In genomic region chr6:24504141-24504540, GRCm38 (mm10) we compare ENCODE assay signal across 26 mouse cellular contexts. TPM values are rescaled to one million over a fixed set of nuclear protein-coding genes. Genes with fewer than 3 reads are reported as not detected.
DNase-seq lines count a peak whose midpoint lies in the region; ATAC-seq and TF ChIP-seq lines count a peak whose summit lies in the region.
"Had no signal": no experiment of that assay in that cellular context is flagged by ENCODE, and none has a peak within 500 bp of the region (broad histone marks: within the 10 kb centered on the region; RNA-seq: fewer than 3 reads in every experiment).

No protein-coding gene starts in this region.

- 40% methylated on average over 2 of the region's 2 CpGs for WGBS in hindbrain, postnatal 0 days
- 83% methylated on average over 2 of the region's 2 CpGs for WGBS in hindbrain, embryonic 13.5 days
- WGBS in midbrain, embryonic 14.5 days, result 77% methylated on average over 2 of the region's 2 CpGs
- 84% methylated on average over 2 of the region's 2 CpGs for WGBS in midbrain, embryonic 11.5 days

- no peaks in the 10 kb centered on the region for H3K36me3 ChIP-seq in hindbrain, postnatal 0 days (ENCODE audit: insufficient read depth, low read length)
- H3K36me3 ChIP-seq in hindbrain, embryonic 13.5 days, result no peaks in the 10 kb centered on the region
- no peaks in the 10 kb centered on the region for H3K36me3 ChIP-seq in midbrain, embryonic 14.5 days (ENCODE audit: control insufficient read depth, insufficient read depth, low read length)
- no peaks in the 10 kb centered on the region for H3K36me3 ChIP-seq in midbrain, embryonic 11.5 days (ENCODE audit: control insufficient read depth, insufficient read depth, low read length)
- H3K36me3 ChIP-seq: embryonic facial prominence, embryonic 10.5 days; embryonic facial prominence, embryonic 13.5 days; hindbrain, embryonic 15.5 days; intestine, embryonic 15.5 days had no signal

- H3K4me3 ChIP-seq in hindbrain, postnatal 0 days (ENCODE audit: low read length), result no peak overlapping the region
- no peak overlapping the region for H3K4me3 ChIP-seq in hindbrain, embryonic 13.5 days
- no peak overlapping the region for H3K4me3 ChIP-seq in midbrain, embryonic 14.5 days (replicated peaks; ENCODE audit: low read depth, low read length)
- no peak overlapping the region for H3K4me3 ChIP-seq in midbrain, embryonic 11.5 days (ENCODE audit: low read depth, low read length)
- H3K4me3 ChIP-seq: embryonic facial prominence, embryonic 10.5 days; embryonic facial prominence, embryonic 13.5 days; erythroblast, embryonic 14.5 days; forebrain, embryonic 13.5 days; gastrocnemius, adult 2 months; hindbrain, embryonic 15.5 days; intestine, embryonic 15.5 days had no signal

- no peak for ATAC-seq in hindbrain, postnatal 0 days
- no peak for ATAC-seq in hindbrain, embryonic 13.5 days (ENCODE audit: low FRiP score)
- ATAC-seq in midbrain, embryonic 14.5 days (ENCODE audit: low FRiP score, low TSS enrichment), result no peak
- ATAC-seq in midbrain, embryonic 11.5 days (ENCODE audit: low FRiP score), result no peak
- ATAC-seq: activated CD4-positive, CD25-positive, alpha-beta regulatory T cell, adult 4 months; forebrain, embryonic 13.5 days; forebrain, postnatal 0 days; intestine, embryonic 15.5 days had no signal

- peak; percentile 18 to 24 for DNase-seq in cerebellum, postnatal 10 days
- no peak for DNase-seq in cerebellum, postnatal 36 days
- DNase-seq in hindbrain, postnatal 0 days (ENCODE audit: low spot score), result peak; percentile 45
- DNase-seq in midbrain, embryonic 14.5 days, result peak; percentile 21
- DNase-seq in midbrain, embryonic 11.5 days (ENCODE audit: low spot score, missing footprints), result no peak
- DNase-seq: adrenal gland, adult 8-10 months; adrenal gland, postnatal 25 days; cerebellum, adult 18-20 months; cerebellum, adult 9-10 months; cerebellum, postnatal 25 days; embryo, embryonic 11 days; forebrain, postnatal 0 days; gastrocnemius, adult 2 months; gastrocnemius, postnatal 14 days; heart, adult 11 months had no signal

- H3K4me2 ChIP-seq in hindbrain, postnatal 0 days (ENCODE audit: low read depth, low read length), result no peak overlapping the region
- no peak overlapping the region for H3K4me2 ChIP-seq in hindbrain, embryonic 13.5 days
- H3K4me2 ChIP-seq in midbrain, embryonic 14.5 days (ENCODE audit: low read length), result no peak overlapping the region
- H3K4me2 ChIP-seq in midbrain, embryonic 11.5 days, result no peak overlapping the region
- H3K4me2 ChIP-seq: embryonic facial prominence, embryonic 13.5 days; forebrain, embryonic 13.5 days; heart, embryonic 11.5 days; hindbrain, embryonic 15.5 days; intestine, embryonic 15.5 days had no signal

- no peaks in the 10 kb centered on the region for H3K9me3 ChIP-seq in hindbrain, postnatal 0 days (ENCODE audit: low read length)
- H3K9me3 ChIP-seq in hindbrain, embryonic 13.5 days, result no peaks in the 10 kb centered on the region
- H3K9me3 ChIP-seq in midbrain, embryonic 14.5 days (ENCODE audit: control insufficient read depth, low read length), result no peaks in the 10 kb centered on the region
- no peaks in the 10 kb centered on the region for H3K9me3 ChIP-seq in midbrain, embryonic 11.5 days (ENCODE audit: control insufficient read depth, low read length)
- H3K9me3 ChIP-seq: embryonic facial prominence, embryonic 10.5 days; embryonic facial prominence, embryonic 13.5 days; forebrain, embryonic 13.5 days; hindbrain, embryonic 15.5 days; intestine, embryonic 15.5 days had no signal

- no peak for TF ChIP-seq CTCF in hindbrain, postnatal 0 days (IDR thresholded peaks at IDR 0.05; ENCODE audit: low read depth)

- no peaks in the 10 kb centered on the region for H3K27me3 ChIP-seq in hindbrain, postnatal 0 days (ENCODE audit: insufficient read depth, low read length)
- no peaks in the 10 kb centered on the region for H3K27me3 ChIP-seq in hindbrain, embryonic 13.5 days
- no peaks in the 10 kb centered on the region for H3K27me3 ChIP-seq in midbrain, embryonic 14.5 days (ENCODE audit: control insufficient read depth, insufficient read depth, low read length)
- H3K27me3 ChIP-seq in midbrain, embryonic 11.5 days (ENCODE audit: control insufficient read depth, insufficient read depth, low read length), result no peaks in the 10 kb centered on the region
- H3K27me3 ChIP-seq: embryonic facial prominence, embryonic 13.5 days; forebrain, embryonic 13.5 days; hindbrain, embryonic 15.5 days; intestine, embryonic 15.5 days had no signal

- no peak overlapping the region for H3K9ac ChIP-seq in hindbrain, postnatal 0 days (replicated peaks; ENCODE audit: low read length)
- H3K9ac ChIP-seq in hindbrain, embryonic 13.5 days, result no peak overlapping the region
- no peak overlapping the region for H3K9ac ChIP-seq in midbrain, embryonic 14.5 days (replicated peaks; ENCODE audit: low read length)
- no peak overlapping the region for H3K9ac ChIP-seq in midbrain, embryonic 11.5 days (ENCODE audit: low read length)
- H3K9ac ChIP-seq: embryonic facial prominence, embryonic 13.5 days; forebrain, embryonic 13.5 days; forebrain, postnatal 0 days; hindbrain, embryonic 15.5 days; intestine, embryonic 15.5 days had no signal

- no peak overlapping the region for H3K27ac ChIP-seq in hindbrain, postnatal 0 days
- H3K27ac ChIP-seq in hindbrain, embryonic 13.5 days, result no peak overlapping the region
- no peak overlapping the region for H3K27ac ChIP-seq in midbrain, embryonic 14.5 days (replicated peaks; ENCODE audit: low read depth, low read length)
- no peak overlapping the region for H3K27ac ChIP-seq in midbrain, embryonic 11.5 days (ENCODE audit: low read depth, low read length)
- H3K27ac ChIP-seq: embryonic facial prominence, embryonic 10.5 days; embryonic facial prominence, embryonic 13.5 days; forebrain, embryonic 13.5 days; gastrocnemius, adult 2 months; hindbrain, embryonic 15.5 days; intestine, embryonic 15.5 days had no signal

- H3K4me1 ChIP-seq in hindbrain, postnatal 0 days (ENCODE audit: insufficient read depth, low read length), result no peaks in the 10 kb centered on the region
- H3K4me1 ChIP-seq in hindbrain, embryonic 13.5 days (replicated peaks), result no peaks in the 10 kb centered on the region
- H3K4me1 ChIP-seq in midbrain, embryonic 14.5 days (ENCODE audit: control insufficient read depth, insufficient read depth, low read length), result no peaks in the 10 kb centered on the region
- H3K4me1 ChIP-seq in midbrain, embryonic 11.5 days (ENCODE audit: control insufficient read depth, insufficient read depth, low read length), result no peaks in the 10 kb centered on the region
- H3K4me1 ChIP-seq: embryonic facial prominence, embryonic 10.5 days; embryonic facial prominence, embryonic 13.5 days; forebrain, embryonic 13.5 days; intestine, embryonic 15.5 days had no signal

RNA-seq across cellular contexts. Expression of gene Iqub, which starts 10.7 kb away (rescaled TPM):
- total RNA-seq in hindbrain, postnatal 0 days (2014; rRNA removed), result 1.5 and 1.7 TPM in 2 replicates
- polyA plus RNA-seq in hindbrain, postnatal 0 days (2015; fragmentation: Nextera tagmentation; extraction: Ambion mirVana), result 1.5 and 2.0 TPM in 2 replicates
- 1.8 and 3.6 TPM in 2 replicates for polyA plus RNA-seq in hindbrain, embryonic 13.5 days (2015; fragmentation: Nextera tagmentation; extraction: Ambion mirVana)
- polyA plus RNA-seq in midbrain, embryonic 14.5 days (2014; fragmentation: Nextera tagmentation; extraction: Ambion mirVana), result 1.3 and 1.6 TPM in 2 replicates
- 0.08 and 0.18 TPM in 2 replicates for polyA plus RNA-seq in midbrain, embryonic 11.5 days (2014; fragmentation: Nextera tagmentation; extraction: Ambion mirVana)
- total RNA-seq: hematopoietic stem cell, adult 5-6 weeks had no signal
- polyA plus RNA-seq: activated CD4-positive, CD25-positive, alpha-beta regulatory T cell, adult 4 months; erythroblast, embryonic 14.5 days; intestine, embryonic 15.5 days had no signal

RNA-seq across cellular contexts. Expression of gene Ndufa5, which starts 23.7 kb away (rescaled TPM):
- 17.1 and 24.3 TPM in 2 replicates for total RNA-seq in hindbrain, postnatal 0 days (2014; rRNA removed)
- 596 and 598 TPM in 2 replicates for polyA plus RNA-seq in hindbrain, postnatal 0 days (2015; fragmentation: Nextera tagmentation; extraction: Ambion mirVana)
- polyA plus RNA-seq in hindbrain, embryonic 13.5 days (2015; fragmentation: Nextera tagmentation; extraction: Ambion mirVana), result 412 and 413 TPM in 2 replicates
- 348 and 442 TPM in 2 replicates for polyA plus RNA-seq in midbrain, embryonic 14.5 days (2014; fragmentation: Nextera tagmentation; extraction: Ambion mirVana)
- polyA plus RNA-seq in midbrain, embryonic 11.5 days (2014; fragmentation: Nextera tagmentation; extraction: Ambion mirVana), result 258 TPM in 2 replicates

RNA-seq across cellular contexts. Expression of gene Asb15, which starts 23.8 kb away (rescaled TPM):
- 0.11 and 0.31 TPM in 2 replicates for total RNA-seq in hindbrain, postnatal 0 days (2014; rRNA removed)
- polyA plus RNA-seq in hindbrain, postnatal 0 days (2015; fragmentation: Nextera tagmentation; extraction: Ambion mirVana), result 0.11 and 0.24 TPM in 2 replicates
- not detected in 2 replicates for polyA plus RNA-seq in hindbrain, embryonic 13.5 days (2015; fragmentation: Nextera tagmentation; extraction: Ambion mirVana)
- 0.09 TPM in 1 of 2 replicates, not detected in the other for polyA plus RNA-seq in midbrain, embryonic 14.5 days (2014; fragmentation: Nextera tagmentation; extraction: Ambion mirVana)
- polyA plus RNA-seq in midbrain, embryonic 11.5 days (2014; fragmentation: Nextera tagmentation; extraction: Ambion mirVana), result not detected in 2 replicates
- total RNA-seq: adrenal gland, adult 8-10 months; adrenal gland, postnatal 25 days; ES-E14; forebrain, postnatal 0 days; hematopoietic stem cell, adult 5-6 weeks had no signal
- polyA plus RNA-seq: activated CD4-positive, CD25-positive, alpha-beta regulatory T cell, adult 4 months; embryonic facial prominence, embryonic 10.5 days; embryonic facial prominence, embryonic 13.5 days; erythroblast, embryonic 14.5 days; forebrain, embryonic 13.5 days; forebrain, postnatal 0 days; intestine, embryonic 15.5 days had no signal

Comparison
In these comparisons a context has a peak if more than half of its experiments do, and no peak if none do; other contexts are left out.
1. DNase-seq: peak in cerebellum, postnatal 10 days (2 of 2), hindbrain, postnatal 0 days (single experiment) and midbrain, embryonic 14.5 days (single experiment); none in cerebellum, postnatal 36 days (0 of 2) and midbrain, embryonic 11.5 days (single experiment).